Mouse (Mus musculus): ENCODE data around the gene Tmem131l. TPM values are rescaled to one million over a fixed set of nuclear protein-coding genes. Genes with fewer than 3 reads are reported as not detected.

Tmem131l gene
- polyA plus RNA-seq, 1 experiment from 2014 or later = 9.6 TPM

DNA sequence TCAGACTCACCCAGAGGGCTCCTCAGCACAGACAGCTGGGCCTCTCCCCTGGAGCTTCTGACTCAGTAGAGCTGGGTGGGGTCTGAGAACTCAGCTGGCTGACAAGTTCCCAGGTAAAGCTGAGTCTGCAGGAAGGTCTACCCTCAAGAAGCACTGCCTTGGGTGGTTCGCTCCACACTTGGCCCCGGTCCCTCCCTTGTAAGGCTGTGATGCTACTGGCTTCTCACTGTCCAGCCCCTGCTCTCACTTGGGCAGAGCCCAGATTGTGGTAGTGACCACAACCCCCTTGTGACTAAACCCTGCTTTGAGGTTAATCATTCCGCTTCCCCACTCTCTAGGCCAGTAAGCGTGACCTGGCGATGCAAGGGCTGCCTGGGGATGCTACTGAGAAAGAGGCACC, 17.3 kb downstream of the Tmem131l start:
- H3K4me2 ChIP-seq (replicated peaks; ENCODE audit: low read depth) = no peak overlapping the region
- no peaks in the 10 kb centered on the region for H3K27me3 ChIP-seq (replicated peaks; ENCODE audit: control insufficient read depth, insufficient read depth, low read length)
- no peaks in the 10 kb centered on the region for H3K9me3 ChIP-seq (ENCODE audit: control insufficient read depth)
- no peaks in the 10 kb centered on the region; the same call in 1 of the 2 replicates for H3K36me3 ChIP-seq (ENCODE audit: control insufficient read depth, insufficient read depth)
- no peak for ATAC-seq
- no peak for TF ChIP-seq CTCF (IDR thresholded peaks at IDR 0.05; ENCODE audit: low read depth)
- H3K27ac ChIP-seq (ENCODE audit: low read depth, low read length) = no peak overlapping the region
- no peak overlapping the region for H3K4me3 ChIP-seq (ENCODE audit: low read depth, low read length)
- WGBS = 73% methylated on average over 5 of the region's 5 CpGs
- H3K4me1 ChIP-seq (replicated peaks; ENCODE audit: control insufficient read depth, insufficient read depth, low read length) = no peaks in the 10 kb centered on the region
- no peak overlapping the region for H3K9ac ChIP-seq (ENCODE audit: low read depth, low read length)

- H3K4me3 ChIP-seq (ENCODE audit: low read depth, low read length) = no peak overlapping the region
- H3K4me1 ChIP-seq (replicated peaks; ENCODE audit: control insufficient read depth, insufficient read depth, low read length) = no peaks in the 10 kb centered on the region
- no peaks in the 10 kb centered on the region; the same call in 1 of the 2 replicates for H3K36me3 ChIP-seq (ENCODE audit: control insufficient read depth, insufficient read depth)
- 70% methylated on average over 6 of the region's 6 CpGs for WGBS
- H3K27ac ChIP-seq (ENCODE audit: low read depth, low read length) = no peak overlapping the region
- H3K27me3 ChIP-seq (replicated peaks; ENCODE audit: control insufficient read depth, insufficient read depth, low read length) = no peaks in the 10 kb centered on the region
- no peaks in the 10 kb centered on the region for H3K9me3 ChIP-seq (ENCODE audit: control insufficient read depth)
- no peak for TF ChIP-seq CTCF (IDR thresholded peaks at IDR 0.05; ENCODE audit: low read depth)
- ATAC-seq = peak; percentile 10; the same call in 1 of the 2 replicates
- H3K9ac ChIP-seq (ENCODE audit: low read depth, low read length) = no peak overlapping the region
- no peak overlapping the region for H3K4me2 ChIP-seq (replicated peaks; ENCODE audit: low read depth)
These were observed 17.8 kb downstream of the Tmem131l start for GRCm38 (mm10) chr3:84022201-84022584.

DNA sequence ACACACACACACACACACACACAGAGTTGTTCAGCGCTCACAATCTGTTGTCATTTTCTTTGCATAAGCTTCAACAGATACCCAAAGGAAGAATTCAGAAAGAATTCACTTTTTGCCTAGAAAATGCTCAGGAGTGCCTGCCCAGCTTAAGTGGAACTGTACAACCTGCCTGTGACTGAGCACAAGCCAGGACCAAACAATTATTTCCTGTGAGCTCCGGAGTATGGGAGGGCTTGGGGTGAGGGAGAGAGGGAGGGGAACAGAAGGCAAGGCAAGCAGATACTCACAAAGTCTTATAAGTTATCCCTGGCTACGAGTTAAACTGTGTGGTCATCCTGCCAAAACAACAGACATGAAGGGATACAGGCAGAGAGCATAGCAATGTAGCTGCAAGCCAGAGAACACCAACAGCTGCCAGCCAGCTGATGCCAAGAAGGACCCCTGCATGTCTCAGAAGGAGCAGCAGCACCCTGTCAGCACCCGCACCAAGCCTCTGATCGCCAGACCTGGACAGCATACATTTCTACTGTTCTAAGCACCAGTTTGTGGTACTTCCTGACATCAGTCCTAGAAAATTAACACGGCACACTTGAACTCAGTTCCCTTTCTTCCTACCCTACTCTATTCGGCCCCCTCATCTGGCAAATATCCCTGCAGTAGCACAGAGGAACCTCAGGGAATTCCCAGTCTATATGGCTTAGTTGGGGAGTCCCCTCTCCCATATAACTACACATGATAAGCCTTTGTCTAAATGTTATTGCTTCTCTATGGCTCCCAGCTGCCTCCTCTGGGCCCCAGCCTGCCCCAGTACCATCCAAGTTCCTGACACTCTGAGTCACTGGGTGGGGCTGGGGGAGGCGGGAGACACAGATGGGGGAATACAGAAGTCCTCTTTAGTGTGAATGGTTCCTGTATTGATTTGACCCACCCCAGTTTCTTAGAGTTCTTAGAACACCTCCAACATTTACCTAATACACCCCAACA, 18.5 kb downstream of the Tmem131l start:
- ATAC-seq = peak; percentile 74
- Histone ChIP-seq H3K9ac (ENCODE audit: low read depth, low read length) (no peak overlapping the region), H3K27me3 (replicated peaks; ENCODE audit: control insufficient read depth, insufficient read depth, low read length) (no peaks in the 10 kb centered on the region), H3K4me3 (ENCODE audit: low read depth, low read length) (no peak overlapping the region), H3K4me1 (replicated peaks; ENCODE audit: control insufficient read depth, insufficient read depth, low read length) (no peaks in the 10 kb centered on the region), H3K36me3 (ENCODE audit: control insufficient read depth, insufficient read depth) (no peaks in the 10 kb centered on the region; the same call in 1 of the 2 replicates), H3K27ac (ENCODE audit: low read depth, low read length) (no peak overlapping the region), H3K9me3 (ENCODE audit: control insufficient read depth) (no peaks in the 10 kb centered on the region), H3K4me2 (replicated peaks; ENCODE audit: low read depth) (no peak overlapping the region)
- no peak for TF ChIP-seq CTCF (IDR thresholded peaks at IDR 0.05; ENCODE audit: low read depth)
- WGBS = 52% methylated on average over 8 of the region's 8 CpGs

DNA sequence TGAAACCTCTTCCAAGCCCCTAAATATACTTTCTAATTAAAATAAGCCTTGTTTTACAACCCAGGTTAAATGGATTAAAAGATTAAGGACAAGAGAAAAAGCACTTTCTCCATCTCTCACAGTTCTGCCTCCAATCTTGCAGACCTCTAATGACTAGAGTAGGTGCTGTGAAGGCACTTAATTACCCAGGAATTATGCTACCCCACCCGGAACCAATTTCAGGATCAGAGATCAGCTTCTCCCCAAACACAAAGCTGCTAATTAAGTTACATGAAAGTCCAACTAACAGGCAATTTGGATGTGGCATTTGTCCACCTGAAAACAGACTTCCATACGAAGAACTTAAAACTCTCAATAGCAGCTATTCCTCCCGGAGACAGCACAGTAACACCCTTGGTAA, 19.4 kb downstream of the Tmem131l start:
- Histone ChIP-seq H3K36me3 (ENCODE audit: control insufficient read depth, insufficient read depth) (no peaks in the 10 kb centered on the region; the same call in 1 of the 2 replicates), H3K27ac (ENCODE audit: low read depth, low read length) (no peak overlapping the region)
- no peak for TF ChIP-seq CTCF (IDR thresholded peaks at IDR 0.05; ENCODE audit: low read depth)

GRCm38 (mm10) chr3:84015484-84016016, 24.4 kb downstream of the Tmem131l start:
- 73% methylated on average over 4 of the region's 4 CpGs for WGBS
- Histone ChIP-seq H3K36me3 (ENCODE audit: control insufficient read depth, insufficient read depth) (peaks cover 13% of the 10 kb centered on the region; the same call in 1 of the 2 replicates), H3K4me3 (ENCODE audit: low read depth, low read length) (no peak overlapping the region), H3K27ac (ENCODE audit: low read depth, low read length) (no peak overlapping the region), H3K27me3 (replicated peaks; ENCODE audit: control insufficient read depth, insufficient read depth, low read length) (no peaks in the 10 kb centered on the region), H3K9me3 (ENCODE audit: control insufficient read depth) (0 out of 2 replicates have a peak, but pooled peaks cover 3% of the 10 kb centered on the region), H3K4me2 (replicated peaks; ENCODE audit: low read depth) (no peak overlapping the region), H3K9ac (ENCODE audit: low read depth, low read length) (no peak overlapping the region), H3K4me1 (replicated peaks; ENCODE audit: control insufficient read depth, insufficient read depth, low read length) (no peaks in the 10 kb centered on the region)
- no peak for ATAC-seq
- no peak for TF ChIP-seq CTCF (IDR thresholded peaks at IDR 0.05; ENCODE audit: low read depth)

More for the DNA sequence above, 19.4 kb downstream of the Tmem131l start:
- H3K9ac ChIP-seq (ENCODE audit: low read depth, low read length) = no peak overlapping the region
- H3K4me1 ChIP-seq (replicated peaks; ENCODE audit: control insufficient read depth, insufficient read depth, low read length) = no peaks in the 10 kb centered on the region
- H3K4me3 ChIP-seq (ENCODE audit: low read depth, low read length) = no peak overlapping the region
- no peaks in the 10 kb centered on the region for H3K9me3 ChIP-seq (ENCODE audit: control insufficient read depth)
- H3K27me3 ChIP-seq (replicated peaks; ENCODE audit: control insufficient read depth, insufficient read depth, low read length) = no peaks in the 10 kb centered on the region
- no peak overlapping the region for H3K4me2 ChIP-seq (replicated peaks; ENCODE audit: low read depth)
- ATAC-seq = no peak
- 76% methylated on average over 3 of the region's 3 CpGs for WGBS

GRCm38 (mm10) chr3:84010995-84011663, 28.8 kb downstream of the Tmem131l start:
- Histone ChIP-seq H3K27ac (ENCODE audit: low read depth, low read length) (no peak overlapping the region), H3K36me3 (ENCODE audit: control insufficient read depth, insufficient read depth) (peaks cover 13% of the 10 kb centered on the region; the same call in 1 of the 2 replicates), H3K9ac (ENCODE audit: low read depth, low read length) (no peak overlapping the region), H3K4me3 (ENCODE audit: low read depth, low read length) (no peak overlapping the region), H3K9me3 (ENCODE audit: control insufficient read depth) (0 out of 2 replicates have a peak, but pooled peaks cover 3% of the 10 kb centered on the region), H3K27me3 (replicated peaks; ENCODE audit: control insufficient read depth, insufficient read depth, low read length) (no peaks in the 10 kb centered on the region), H3K4me1 (replicated peaks; ENCODE audit: control insufficient read depth, insufficient read depth, low read length) (no peaks in the 10 kb centered on the region), H3K4me2 (replicated peaks; ENCODE audit: low read depth) (no peak overlapping the region)
- WGBS = 67% methylated on average over 5 of the region's 5 CpGs
- TF ChIP-seq CTCF (IDR thresholded peaks at IDR 0.05; ENCODE audit: low read depth) = no peak
- ATAC-seq = no peak

All from intestine, postnatal 0 days (tissue).